Mouse (Mus musculus) thymus, postnatal 4 days (tissue): ENCODE results near the gene Bdh1.
A peak's percentile ranks its signal among the peaks of the same experiment; 100 is the strongest.
"Not testable (repeated sequence)": the region's sequence is repeated elsewhere in the genome, so short reads cannot be mapped to it uniquely, and the experiment has no call there.

Source experiments
- DNase-seq: peaks from one replicate; pipeline ENCODE4 v3.0.0; 2021

Gene Bdh1

GRCm38 (mm10) chr16:31465630-31466029 is 43.5 kb downstream of the Bdh1 start:
- DNase-seq = peak; percentile 49

GRCm38 (mm10) chr16:31466106-31466505 is 44.0 kb downstream of the Bdh1 start:
- DNase-seq = no peak

GRCm38 (mm10) chr16:31470819-31471218 is 48.7 kb downstream of the Bdh1 start:
- not testable (repeated sequence) for DNase-seq

- no peak for DNase-seq
Measured at GRCm38 (mm10) chr16:31471994-31472393, 49.9 kb downstream of the Bdh1 start.

- no peak for DNase-seq
Measured at GRCm38 (mm10) chr16:31473226-31473625, 51.1 kb downstream of the Bdh1 start.

- no peak for DNase-seq
Measured at GRCm38 (mm10) chr16:31475123-31475968, 53.3 kb downstream of the Bdh1 start.

GRCm38 (mm10) chr16:31476872-31477603 is 55.0 kb downstream of the Bdh1 start:
- no peak for DNase-seq

- DNase-seq = no peak
Measured at GRCm38 (mm10) chr16:31485336-31485735, 63.3 kb downstream of the Bdh1 start.

GRCm38 (mm10) chr16:31487266-31487665 is 65.2 kb downstream of the Bdh1 start:
- no peak for DNase-seq

GRCm38 (mm10) chr16:31489096-31489495 is 67.0 kb downstream of the Bdh1 start:
- no peak for DNase-seq

GRCm38 (mm10) chr16:31490967-31491366 is 68.9 kb downstream of the Bdh1 start:
- DNase-seq = no peak

GRCm38 (mm10) chr16:31492921-31493549 is 71.0 kb downstream of the Bdh1 start:
- no peak for DNase-seq

GRCm38 (mm10) chr16:31493550-31493965 is 71.5 kb downstream of the Bdh1 start:
- DNase-seq = no peak

GRCm38 (mm10) chr16:31493991-31494390 is 71.9 kb downstream of the Bdh1 start:
- no peak for DNase-seq

- DNase-seq = no peak
Measured at GRCm38 (mm10) chr16:31495356-31495755, 73.3 kb downstream of the Bdh1 start.

- DNase-seq = no peak
Measured at GRCm38 (mm10) chr16:31495769-31496168, 73.7 kb downstream of the Bdh1 start.

GRCm38 (mm10) chr16:31498336-31498735 is 76.3 kb downstream of the Bdh1 start:
- DNase-seq = no peak

GRCm38 (mm10) chr16:31499021-31499420 is 76.9 kb downstream of the Bdh1 start:
- no peak for DNase-seq

GRCm38 (mm10) chr16:31499681-31500310 is 77.7 kb downstream of the Bdh1 start:
- no peak for DNase-seq

GRCm38 (mm10) chr16:31500532-31500931 is 78.5 kb downstream of the Bdh1 start:
- DNase-seq = no peak

GRCm38 (mm10) chr16:31500969-31501750 is 79.1 kb downstream of the Bdh1 start:
- DNase-seq = no peak

- no peak for DNase-seq
Measured at GRCm38 (mm10) chr16:31501751-31502365, 79.8 kb downstream of the Bdh1 start.
